Mouse (Mus musculus) thymus, postnatal 14 days (tissue): ENCODE data around the gene Col11a1.

ENCODE experiments used
- DNase-seq: peaks from one replicate; pipeline ENCODE4 v3.0.0; 2021

Gene Col11a1

GRCm38 (mm10) chr3:114029971-114030635 is at the start of gene Col11a1:
Col11a1 (plus strand) TSS chr3:114030540.
- no peak for DNase-seq

GRCm38 (mm10) chr3:113990936-113991335 is 39.4 kb upstream of the Col11a1 start:
- no peak for DNase-seq

GRCm38 (mm10) chr3:114030886-114031285 is 546 bp downstream of the Col11a1 start:
- no peak for DNase-seq

GRCm38 (mm10) chr3:114031351-114032213 is 1.2 kb downstream of the Col11a1 start:
- DNase-seq, result no peak

- no peak for DNase-seq
Observed at GRCm38 (mm10) chr3:114032333-114032732, 2.0 kb downstream of the Col11a1 start.

GRCm38 (mm10) chr3:114052406-114052805 is 22.1 kb downstream of the Col11a1 start:
- DNase-seq, result no peak

- DNase-seq, result no peak
Observed at GRCm38 (mm10) chr3:114053501-114053900, 23.2 kb downstream of the Col11a1 start.

GRCm38 (mm10) chr3:114065123-114065522 is 34.8 kb downstream of the Col11a1 start:
- DNase-seq, result no peak

- DNase-seq, result no peak
Observed at GRCm38 (mm10) chr3:114065587-114065986, 35.2 kb downstream of the Col11a1 start.

- no peak for DNase-seq
Observed at GRCm38 (mm10) chr3:114099335-114099734, 69.0 kb downstream of the Col11a1 start.

- no peak for DNase-seq
Observed at GRCm38 (mm10) chr3:114107099-114107498, 76.8 kb downstream of the Col11a1 start.

- no peak for DNase-seq
Observed at GRCm38 (mm10) chr3:114147140-114147539, 116.8 kb downstream of the Col11a1 start.

GRCm38 (mm10) chr3:114197964-114198750 is 167.8 kb downstream of the Col11a1 start:
- DNase-seq, result no peak

- DNase-seq, result no peak
Observed at GRCm38 (mm10) chr3:114212255-114212654, 181.9 kb downstream of the Col11a1 start.

- no peak for DNase-seq
Observed at GRCm38 (mm10) chr3:114216105-114216504, 185.8 kb downstream of the Col11a1 start.

- no peak for DNase-seq
Observed at GRCm38 (mm10) chr3:114229501-114229900, 199.2 kb downstream of the Col11a1 start.
